In genomic region chr1:74802795-74803656, GRCm38 (mm10) we compare ENCODE assay signal across 8 mouse cellular contexts. TPM values are rescaled to one million over a fixed set of nuclear protein-coding genes. Genes with fewer than 3 reads are reported as not detected.
A peak's percentile ranks its signal among the peaks of the same experiment; 100 is the strongest.
DNase-seq lines count a peak whose midpoint lies in the region; ATAC-seq and TF ChIP-seq lines count a peak whose summit lies in the region.

No protein-coding gene starts in this region.

- no peaks in the 10 kb centered on the region for H3K9me3 ChIP-seq in ES-Bruce4 (replicated peaks; ENCODE audit: control insufficient read depth, insufficient read depth, low read length, poor library complexity, severe bottlenecking)
- no peaks in the 10 kb centered on the region for H3K9me3 ChIP-seq in forebrain, embryonic 13.5 days (replicated peaks)

- peak overlapping the region; percentile 28 for H3K9ac ChIP-seq in ES-Bruce4 (ENCODE audit: low read depth, poor library complexity, severe bottlenecking)
- H3K9ac ChIP-seq in forebrain, embryonic 13.5 days, result peak overlapping the region; percentile 55

- peaks cover 4% of the 10 kb centered on the region for H3K4me1 ChIP-seq in ES-Bruce4 (ENCODE audit: control insufficient read depth, insufficient read depth, low read length)
- H3K4me1 ChIP-seq in forebrain, embryonic 13.5 days, result peaks cover 72% of the 10 kb centered on the region

- ATAC-seq in forebrain, embryonic 13.5 days, result peak; percentile 62

- TF ChIP-seq POLR2A in ES-Bruce4 (IDR thresholded peaks at IDR 0.05; ENCODE audit: insufficient read depth, low read length), result no peak
- 0 out of 2 replicates have a peak, but pooled peaks have one; percentile 13 for TF ChIP-seq POLR2A in brain, embryonic 14.5 days (IDR thresholded peaks at IDR 0.05; ENCODE audit: borderline replicate concordance, extremely low read depth, insufficient read depth, insufficient read length, poor library complexity, severe bottlenecking)

- 1% methylated on average over 57 of the region's 57 CpGs for WGBS in forebrain, embryonic 13.5 days

- peak; percentile 60 for TF ChIP-seq CTCF in ES-Bruce4 (IDR thresholded peaks at IDR 0.05; ENCODE audit: low read depth, low read length)
- peak; percentile 56 for TF ChIP-seq CTCF in brain, embryonic 14.5 days (IDR thresholded peaks at IDR 0.05; ENCODE audit: borderline replicate concordance, extremely low read depth, insufficient read depth, insufficient read length)
- peak; percentile 80 for TF ChIP-seq CTCF in layer of hippocampus, adult 2 months (conservative IDR thresholded peaks at IDR 0.05)

- DNase-seq in brain, embryonic 14.5 days (ENCODE audit: low read depth), result peak; percentile 87
- DNase-seq in heart, postnatal 36 days, result peak; percentile 67 to 71
- peak; percentile 39 to 61 for DNase-seq in layer of hippocampus, adult 2 months (ENCODE audit: low spot score in 2 of 2)
- peak; percentile 77 for DNase-seq in lung, postnatal 36 days
- DNase-seq in retina, embryonic 14.5 days (ENCODE audit: low spot score), result peak; percentile 73
- peak; percentile 87 for DNase-seq in thymus, postnatal 14 days

- H3K4me3 ChIP-seq in ES-Bruce4 (ENCODE audit: low read depth, low read length), result peak overlapping the region; percentile 56
- peak overlapping the region; percentile 43 for H3K4me3 ChIP-seq in forebrain, embryonic 13.5 days
- peak overlapping the region; percentile 58 for H3K4me3 ChIP-seq in layer of hippocampus, adult 2 months

- no peak overlapping the region for H3K27ac ChIP-seq in ES-Bruce4 (ENCODE audit: insufficient read depth, low read length)
- H3K27ac ChIP-seq in forebrain, embryonic 13.5 days, result no peak overlapping the region
- peak overlapping the region; percentile 63; the same call in 1 of the 2 replicates for H3K27ac ChIP-seq in layer of hippocampus, adult 2 months

- H3K36me3 ChIP-seq in ES-Bruce4 (ENCODE audit: control insufficient read depth, insufficient read depth, low read length, poor library complexity, severe bottlenecking), result no peaks in the 10 kb centered on the region
- H3K36me3 ChIP-seq in forebrain, embryonic 13.5 days (ENCODE audit: poor library complexity, severe bottlenecking), result no peaks in the 10 kb centered on the region

- intact Hi-C loops in heart, postnatal 36 days (cut with DNase I), result loop anchor here (2.0 kb wide), 1 partner anchor 40 kb away; no protein-coding TSS in a partner anchor

- 0 out of 2 replicates have a peak, but pooled peaks have one; percentile 28 for TF ChIP-seq EP300 in ES-Bruce4 (IDR thresholded peaks at IDR 0.05; ENCODE audit: insufficient read depth, low read depth, low read length)

- 0 out of 2 replicates have a peak, but pooled peaks cover 6% of the 10 kb centered on the region for H3K27me3 ChIP-seq in ES-Bruce4 (ENCODE audit: control insufficient read depth, insufficient read depth, low read length, poor library complexity, severe bottlenecking)
- H3K27me3 ChIP-seq in forebrain, embryonic 13.5 days, result peaks cover 98% of the 10 kb centered on the region

- H3K4me2 ChIP-seq in forebrain, embryonic 13.5 days, result peak overlapping the region; percentile 76

RNA-seq across cellular contexts. Expression of gene Wnt10a, which starts 11.7 kb away (rescaled TPM):
- polyA plus RNA-seq in ES-Bruce4 (2011; ENCODE audit: insufficient read depth, insufficient read length, low read depth, missing spikeins), result 0.79 and 0.81 TPM in 2 replicates
- polyA plus RNA-seq in brain, embryonic 14.5 days (2012; rRNA removed), result 0.73 and 0.77 TPM in 2 replicates
- 0.29 and 0.63 TPM in 2 replicates for polyA plus RNA-seq in forebrain, embryonic 13.5 days (2015; fragmentation: Nextera tagmentation; extraction: Ambion mirVana)
- total RNA-seq in heart, postnatal 36 days (2021), result not detected
- 1 to 10 TPM; 2.5 to 3.3 TPM for total RNA-seq in layer of hippocampus, adult 2 months (2021)

RNA-seq across cellular contexts. Expression of gene Wnt6, which starts 31.3 kb away (rescaled TPM):
- polyA plus RNA-seq in ES-Bruce4 (2011; ENCODE audit: insufficient read depth, insufficient read length, low read depth, missing spikeins), result 5.0 and 5.6 TPM in 2 replicates
- 4.4 and 9.1 TPM in 2 replicates for polyA plus RNA-seq in brain, embryonic 14.5 days (2012; rRNA removed)
- 0.73 and 0.92 TPM in 2 replicates for polyA plus RNA-seq in forebrain, embryonic 13.5 days (2015; fragmentation: Nextera tagmentation; extraction: Ambion mirVana)
- total RNA-seq in heart, postnatal 36 days (2021), result under 1 TPM; 0.14 to 0.33 TPM
- 1 to 10 TPM in 1 of 2 experiments, under 1 TPM in 1; 0.79 to 1.1 TPM for total RNA-seq in layer of hippocampus, adult 2 months (2021)

RNA-seq across cellular contexts. Expression of gene Cdk5r2, which starts 51.7 kb away (rescaled TPM):
- polyA plus RNA-seq in ES-Bruce4 (2011; ENCODE audit: insufficient read depth, insufficient read length, low read depth, missing spikeins), result 0.28 and 0.32 TPM in 2 replicates
- 51.5 and 90.9 TPM in 2 replicates for polyA plus RNA-seq in brain, embryonic 14.5 days (2012; rRNA removed)
- 0.76 and 1.3 TPM in 2 replicates for polyA plus RNA-seq in forebrain, embryonic 13.5 days (2015; fragmentation: Nextera tagmentation; extraction: Ambion mirVana)
- total RNA-seq in heart, postnatal 36 days (2021), result not detected
- 100 to 1,000 TPM; 193 to 196 TPM for total RNA-seq in layer of hippocampus, adult 2 months (2021)

RNA-seq across cellular contexts. Expression of gene Prkag3, which starts 54.0 kb away (rescaled TPM):
- 0.21 and 0.23 TPM in 2 replicates for polyA plus RNA-seq in ES-Bruce4 (2011; ENCODE audit: insufficient read depth, insufficient read length, low read depth, missing spikeins)
- polyA plus RNA-seq in brain, embryonic 14.5 days (2012; rRNA removed), result 0.09 and 0.10 TPM in 2 replicates
- polyA plus RNA-seq in forebrain, embryonic 13.5 days (2015; fragmentation: Nextera tagmentation; extraction: Ambion mirVana), result not detected in 2 replicates
- 1 to 10 TPM; 1.1 to 1.4 TPM for total RNA-seq in heart, postnatal 36 days (2021)
- total RNA-seq in layer of hippocampus, adult 2 months (2021), result not detected

Comparison
In these comparisons a context has a peak if more than half of its experiments do, and no peak if none do; other contexts are left out.
1. RNA of gene Cdk5r2, which starts 51.7 kb away (polyA plus RNA-seq): 51.5 to 90.9 TPM in brain, embryonic 14.5 days; 0.76 to 1.3 TPM in forebrain, embryonic 13.5 days and 0.28 to 0.32 TPM in ES-Bruce4; every median in the first group is over 10 times any median in the second.
2. Peak in every context shown above with its lines, with median percentiles within 50 percentile points of each other: H3K4me3 ChIP-seq, CTCF ChIP-seq and DNase-seq.